Mouse (Mus musculus): ENCODE measurements around the gene Olfr1256. TPM values are rescaled to one million over a fixed set of nuclear protein-coding genes. Genes with fewer than 3 reads are reported as not detected.

Gene Olfr1256
- not detected in 2 replicates for polyA plus RNA-seq (2014; fragmentation: Nextera tagmentation; extraction: Ambion mirVana)

GRCm38 (mm10) chr2:89841455-89841854 lies at the start of gene Olfr1256:
Olfr1256 (minus strand) TSS chr2:89841555.
- ATAC-seq (ENCODE audit: insufficient read depth) = no peak
- WGBS = 53% methylated on average over 2 of the region's 2 CpGs
- H3K4me2 ChIP-seq = no peak within 1 kb of the TSS
- H3K36me3 ChIP-seq (ENCODE audit: insufficient read depth) = no peaks in the 10 kb centered on the region
- no peaks in the 10 kb centered on the region for H3K9me3 ChIP-seq (ENCODE audit: low read depth, low read length)
- TF ChIP-seq CTCF (IDR thresholded peaks at IDR 0.05; ENCODE audit: low read depth) = no peak
- no peak within 1 kb of the TSS for H3K9ac ChIP-seq
- no peaks in the 10 kb centered on the region for H3K4me1 ChIP-seq (ENCODE audit: insufficient read depth)
- H3K27me3 ChIP-seq (ENCODE audit: insufficient read depth, low read length) = no peaks in the 10 kb centered on the region
- DNase-seq = no peak
- H3K4me3 ChIP-seq (ENCODE audit: low read depth, low read length) = no peak within 1 kb of the TSS
- H3K27ac ChIP-seq (ENCODE audit: low read depth) = no peak within 1 kb of the TSS

GRCm38 (mm10) chr2:89878137-89878536 lies 36.8 kb upstream of the Olfr1256 start, which contains the start of gene Olfr1257:
Olfr1257 (plus strand) TSS chr2:89878437.
- H3K4me3 ChIP-seq (ENCODE audit: low read depth, low read length) = no peak within 1 kb of the TSS
- WGBS = 86% methylated on average over 1 of the region's 1 CpGs
- no peaks in the 10 kb centered on the region for H3K4me1 ChIP-seq (ENCODE audit: insufficient read depth)
- H3K9ac ChIP-seq = no peak within 1 kb of the TSS
- H3K27me3 ChIP-seq (ENCODE audit: insufficient read depth, low read length) = no peaks in the 10 kb centered on the region
- TF ChIP-seq CTCF (IDR thresholded peaks at IDR 0.05; ENCODE audit: low read depth) = no peak
- H3K4me2 ChIP-seq = no peak within 1 kb of the TSS
- H3K9me3 ChIP-seq (ENCODE audit: low read depth, low read length) = no peaks in the 10 kb centered on the region
- DNase-seq = no peak
- no peaks in the 10 kb centered on the region for H3K36me3 ChIP-seq (ENCODE audit: insufficient read depth)
- H3K27ac ChIP-seq (ENCODE audit: low read depth) = no peak within 1 kb of the TSS
- ATAC-seq (ENCODE audit: insufficient read depth) = no peak

DNA sequence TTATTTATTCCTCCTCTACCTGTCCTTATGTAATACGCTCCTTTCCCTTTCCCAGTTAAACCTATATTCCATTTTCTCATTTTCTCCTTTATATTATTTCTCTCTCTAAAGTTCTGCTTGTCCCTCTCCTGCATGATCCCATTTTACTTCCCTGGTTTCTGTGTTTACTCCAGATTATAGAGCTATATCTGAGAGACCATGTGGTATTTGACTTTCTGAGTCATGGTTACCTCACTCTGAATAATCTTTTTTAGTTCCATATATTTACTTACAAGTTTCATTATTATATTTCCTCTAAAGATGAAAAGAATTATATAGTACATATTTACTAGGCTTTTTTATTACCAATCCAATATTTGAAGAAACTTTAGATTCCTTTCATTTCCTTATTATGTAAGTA lies 7.9 kb upstream of the Olfr1256 start:
- 91% methylated on average over 1 of the region's 1 CpGs for WGBS
- TF ChIP-seq CTCF (IDR thresholded peaks at IDR 0.05; ENCODE audit: low read depth) = no peak
- H3K27me3 ChIP-seq (ENCODE audit: insufficient read depth, low read length) = no peaks in the 10 kb centered on the region

DNA sequence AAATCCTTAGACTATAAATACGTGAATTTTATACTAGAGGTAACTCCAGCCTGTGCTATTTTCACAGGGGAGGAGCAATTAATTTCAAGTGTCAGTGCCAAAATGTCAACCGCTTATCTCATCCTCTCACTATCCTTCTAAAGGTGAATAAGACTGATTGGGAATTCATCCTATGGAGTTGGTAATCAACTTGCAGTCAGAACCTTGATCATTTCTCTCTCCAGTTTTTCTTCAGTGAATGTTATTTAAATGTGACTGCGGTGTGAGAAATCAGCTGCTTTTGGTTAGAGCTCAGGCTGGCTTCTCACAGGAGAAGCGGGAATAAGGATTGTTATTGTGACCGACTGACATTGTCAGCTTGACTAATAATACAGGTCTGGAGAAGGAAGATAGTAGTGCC lies 6.8 kb upstream of the Olfr1256 start, which contains the start of gene Olfr48:
Gene Olfr48 (minus strand): TSS at position 101 of the 400 bp plus-strand sequence.
- ATAC-seq (ENCODE audit: insufficient read depth) = no peak
- TF ChIP-seq CTCF (IDR thresholded peaks at IDR 0.05; ENCODE audit: low read depth) = no peak

More for the DNA sequence above, 7.9 kb upstream of the Olfr1256 start:
- no peaks in the 10 kb centered on the region for H3K4me1 ChIP-seq (ENCODE audit: insufficient read depth)
- H3K4me2 ChIP-seq = no peak overlapping the region
- no peak overlapping the region for H3K9ac ChIP-seq
- H3K27ac ChIP-seq (ENCODE audit: low read depth) = no peak overlapping the region
- no peak overlapping the region for H3K4me3 ChIP-seq (ENCODE audit: low read depth, low read length)
- ATAC-seq (ENCODE audit: insufficient read depth) (no peak), DNase-seq (no peak)
- H3K9me3 ChIP-seq (ENCODE audit: low read depth, low read length) = no peaks in the 10 kb centered on the region
- H3K36me3 ChIP-seq (ENCODE audit: insufficient read depth) = no peaks in the 10 kb centered on the region

GRCm38 (mm10) chr2:89820216-89820615 lies 21.1 kb downstream of the Olfr1256 start:
- Histone ChIP-seq H3K4me2 (no peak overlapping the region), H3K4me1 (ENCODE audit: insufficient read depth) (no peaks in the 10 kb centered on the region), H3K27me3 (ENCODE audit: insufficient read depth, low read length) (no peaks in the 10 kb centered on the region), H3K9me3 (ENCODE audit: low read depth, low read length) (no peaks in the 10 kb centered on the region), H3K4me3 (ENCODE audit: low read depth, low read length) (no peak overlapping the region), H3K27ac (ENCODE audit: low read depth) (no peak overlapping the region), H3K9ac (no peak overlapping the region), H3K36me3 (ENCODE audit: insufficient read depth) (no peaks in the 10 kb centered on the region)
- no peak for TF ChIP-seq CTCF (IDR thresholded peaks at IDR 0.05; ENCODE audit: low read depth)
- DNase-seq = no peak
- no peak for ATAC-seq (ENCODE audit: insufficient read depth)
- 84% methylated on average over 1 of the region's 1 CpGs for WGBS

More for the DNA sequence above, 6.8 kb upstream of the Olfr1256 start, which contains the start of gene Olfr48:
- H3K4me2 ChIP-seq = no peak within 1 kb of the TSS
- DNase-seq = no peak
- H3K4me1 ChIP-seq (ENCODE audit: insufficient read depth) = no peaks in the 10 kb centered on the region
- H3K9ac ChIP-seq = no peak within 1 kb of the TSS
- H3K27me3 ChIP-seq (ENCODE audit: insufficient read depth, low read length) = no peaks in the 10 kb centered on the region
- H3K27ac ChIP-seq (ENCODE audit: low read depth) = no peak within 1 kb of the TSS
- no peaks in the 10 kb centered on the region for H3K36me3 ChIP-seq (ENCODE audit: insufficient read depth)
- WGBS = 65% methylated on average over 5 of the region's 5 CpGs
- H3K4me3 ChIP-seq (ENCODE audit: low read depth, low read length) = no peak within 1 kb of the TSS
- H3K9me3 ChIP-seq (ENCODE audit: low read depth, low read length) = no peaks in the 10 kb centered on the region

- H3K9me3 ChIP-seq (ENCODE audit: low read depth, low read length) = no peaks in the 10 kb centered on the region
- no peaks in the 10 kb centered on the region for H3K27me3 ChIP-seq (ENCODE audit: insufficient read depth, low read length)
- H3K27ac ChIP-seq (ENCODE audit: low read depth) = no peak within 1 kb of the TSS
- no peak within 1 kb of the TSS for H3K4me2 ChIP-seq
- H3K4me1 ChIP-seq (ENCODE audit: insufficient read depth) = no peaks in the 10 kb centered on the region
- H3K36me3 ChIP-seq (ENCODE audit: insufficient read depth) = no peaks in the 10 kb centered on the region
- H3K4me3 ChIP-seq (ENCODE audit: low read depth, low read length) = no peak within 1 kb of the TSS
- TF ChIP-seq CTCF (IDR thresholded peaks at IDR 0.05; ENCODE audit: low read depth) = no peak
- DNase-seq (no peak), ATAC-seq (ENCODE audit: insufficient read depth) (no peak)
- WGBS = 66% methylated on average over 3 of the region's 3 CpGs
- H3K9ac ChIP-seq = no peak within 1 kb of the TSS
Measured at GRCm38 (mm10) chr2:89811751-89812150, 29.6 kb downstream of the Olfr1256 start, which contains the start of gene Olfr1255. Olfr1255 (plus strand) TSS chr2:89812051.

GRCm38 (mm10) chr2:89810751-89811150 lies 30.6 kb downstream of the Olfr1256 start:
- no peak overlapping the region for H3K27ac ChIP-seq (ENCODE audit: low read depth)
- no peak for TF ChIP-seq CTCF (IDR thresholded peaks at IDR 0.05; ENCODE audit: low read depth)
- no peak overlapping the region for H3K9ac ChIP-seq
- no peak overlapping the region for H3K4me2 ChIP-seq
- no peak overlapping the region for H3K4me3 ChIP-seq (ENCODE audit: low read depth, low read length)
- 77% methylated on average over 2 of the region's 2 CpGs for WGBS
- H3K27me3 ChIP-seq (ENCODE audit: insufficient read depth, low read length) = no peaks in the 10 kb centered on the region
- no peaks in the 10 kb centered on the region for H3K4me1 ChIP-seq (ENCODE audit: insufficient read depth)
- H3K36me3 ChIP-seq (ENCODE audit: insufficient read depth) = no peaks in the 10 kb centered on the region
- DNase-seq = no peak
- ATAC-seq (ENCODE audit: insufficient read depth) = no peak
- H3K9me3 ChIP-seq (ENCODE audit: low read depth, low read length) = no peaks in the 10 kb centered on the region
